Mouse (Mus musculus): Measurements from ENCODE around the gene Gm11639. TPM values are rescaled to one million over a fixed set of nuclear protein-coding genes. Genes with fewer than 3 reads are reported as not detected.

The Gm11639 gene
- polyA plus RNA-seq (2016; fragmentation: Nextera tagmentation; extraction: Ambion mirVana): not detected in 2 replicates

- H3K9me3 ChIP-seq: no peaks in the 10 kb centered on the region
- H3K4me3 ChIP-seq (replicated peaks): 0 out of 2 replicates have a peak within 1 kb of the TSS, but pooled peaks have one; percentile 12
- no peaks in the 10 kb centered on the region for H3K36me3 ChIP-seq
- H3K4me1 ChIP-seq (replicated peaks): no peaks in the 10 kb centered on the region; the same call in 1 of the 2 replicates
- H3K27me3 ChIP-seq: peaks cover 14% of the 10 kb centered on the region; the same call in 1 of the 2 replicates
- 17% methylated on average over 23 of the region's 23 CpGs for WGBS
- no peak within 1 kb of the TSS for H3K9ac ChIP-seq (replicated peaks)
- no peak for ATAC-seq (ENCODE audit: insufficient number of reproducible peaks, insufficient read depth, low FRiP score, low TSS enrichment, low read depth)
- peak within 1 kb of the TSS; percentile 40 for H3K4me2 ChIP-seq
- H3K27ac ChIP-seq: no peak within 1 kb of the TSS
Observed at GRCm38 (mm10) chr11:104685548-104685947, at the start of gene Gm11639. TSS of gene Gm11639 (plus strand) at chr11:104685707.

GRCm38 (mm10) chr11:104637010-104637409, 48.5 kb upstream of the Gm11639 start:
- ATAC-seq (ENCODE audit: insufficient number of reproducible peaks, insufficient read depth, low FRiP score, low TSS enrichment, low read depth): no peak
- H3K4me2 ChIP-seq: no peak overlapping the region
- 91% methylated on average over 14 of the region's 14 CpGs for WGBS

GRCm38 (mm10) chr11:104638006-104638405, 47.5 kb upstream of the Gm11639 start:
- H3K27me3 ChIP-seq: no peaks in the 10 kb centered on the region
- H3K27ac ChIP-seq: no peak overlapping the region
- WGBS: 63% methylated on average over 5 of the region's 5 CpGs
- no peak for ATAC-seq (ENCODE audit: insufficient number of reproducible peaks, insufficient read depth, low FRiP score, low TSS enrichment, low read depth)
- no peak overlapping the region for H3K4me3 ChIP-seq (replicated peaks)
- H3K9me3 ChIP-seq: no peaks in the 10 kb centered on the region
- H3K9ac ChIP-seq (replicated peaks): no peak overlapping the region
- no peak overlapping the region for H3K4me2 ChIP-seq
- H3K4me1 ChIP-seq (replicated peaks): peaks cover 5% of the 10 kb centered on the region; the same call in 1 of the 2 replicates
- no peaks in the 10 kb centered on the region for H3K36me3 ChIP-seq

More at GRCm38 (mm10) chr11:104637010-104637409, 48.5 kb upstream of the Gm11639 start:
- no peak overlapping the region for H3K27ac ChIP-seq
- H3K36me3 ChIP-seq: no peaks in the 10 kb centered on the region
- H3K9ac ChIP-seq (replicated peaks): no peak overlapping the region
- H3K27me3 ChIP-seq: no peaks in the 10 kb centered on the region
- peaks cover 5% of the 10 kb centered on the region; the same call in 1 of the 2 replicates for H3K4me1 ChIP-seq (replicated peaks)
- no peaks in the 10 kb centered on the region for H3K9me3 ChIP-seq
- no peak overlapping the region for H3K4me3 ChIP-seq (replicated peaks)

- Histone ChIP-seq H3K9ac (replicated peaks) (no peak overlapping the region), H3K4me2 (no peak overlapping the region), H3K4me1 (replicated peaks) (peaks cover 5% of the 10 kb centered on the region; the same call in 1 of the 2 replicates), H3K27ac (no peak overlapping the region), H3K9me3 (no peaks in the 10 kb centered on the region), H3K36me3 (no peaks in the 10 kb centered on the region), H3K4me3 (replicated peaks) (no peak overlapping the region), H3K27me3 (peaks cover 5% of the 10 kb centered on the region; the same call in 1 of the 2 replicates)
- ATAC-seq (ENCODE audit: insufficient number of reproducible peaks, insufficient read depth, low FRiP score, low TSS enrichment, low read depth): no peak
- WGBS: 67% methylated on average over 2 of the region's 2 CpGs
Observed at GRCm38 (mm10) chr11:104638906-104639305, 46.6 kb upstream of the Gm11639 start.

GRCm38 (mm10) chr11:104639634-104640033, 45.9 kb upstream of the Gm11639 start:
- Histone ChIP-seq H3K4me1 (replicated peaks) (peaks cover 5% of the 10 kb centered on the region; the same call in 1 of the 2 replicates), H3K4me2 (no peak overlapping the region), H3K36me3 (no peaks in the 10 kb centered on the region), H3K27me3 (peaks cover 5% of the 10 kb centered on the region; the same call in 1 of the 2 replicates), H3K9me3 (no peaks in the 10 kb centered on the region), H3K4me3 (replicated peaks) (no peak overlapping the region), H3K9ac (replicated peaks) (no peak overlapping the region), H3K27ac (no peak overlapping the region)
- no peak for ATAC-seq (ENCODE audit: insufficient number of reproducible peaks, insufficient read depth, low FRiP score, low TSS enrichment, low read depth)
- WGBS: 90% methylated on average over 9 of the region's 9 CpGs

GRCm38 (mm10) chr11:104640894-104641293, 44.6 kb upstream of the Gm11639 start:
- no peak overlapping the region for H3K27ac ChIP-seq
- H3K4me3 ChIP-seq (replicated peaks): no peak overlapping the region
- no peak overlapping the region for H3K4me2 ChIP-seq
- no peak overlapping the region for H3K9ac ChIP-seq (replicated peaks)
- H3K36me3 ChIP-seq: no peaks in the 10 kb centered on the region
- ATAC-seq (ENCODE audit: insufficient number of reproducible peaks, insufficient read depth, low FRiP score, low TSS enrichment, low read depth): no peak
- H3K4me1 ChIP-seq (replicated peaks): peaks cover 5% of the 10 kb centered on the region; the same call in 1 of the 2 replicates
- no peaks in the 10 kb centered on the region for H3K9me3 ChIP-seq
- WGBS: 87% methylated on average over 10 of the region's 10 CpGs
- H3K27me3 ChIP-seq: peaks cover 5% of the 10 kb centered on the region; the same call in 1 of the 2 replicates

GRCm38 (mm10) chr11:104643236-104643635, 42.3 kb upstream of the Gm11639 start:
- Histone ChIP-seq H3K4me2 (no peak overlapping the region), H3K4me3 (replicated peaks) (no peak overlapping the region), H3K9me3 (no peaks in the 10 kb centered on the region), H3K27me3 (peaks cover 5% of the 10 kb centered on the region; the same call in 1 of the 2 replicates), H3K4me1 (replicated peaks) (no peaks in the 10 kb centered on the region), H3K9ac (replicated peaks) (no peak overlapping the region), H3K27ac (no peak overlapping the region), H3K36me3 (no peaks in the 10 kb centered on the region)
- 76% methylated on average over 4 of the region's 4 CpGs for WGBS
- ATAC-seq (ENCODE audit: insufficient number of reproducible peaks, insufficient read depth, low FRiP score, low TSS enrichment, low read depth): no peak

GRCm38 (mm10) chr11:104645402-104645801, 40.1 kb upstream of the Gm11639 start:
- Histone ChIP-seq H3K27me3 (peaks cover 5% of the 10 kb centered on the region; the same call in 1 of the 2 replicates), H3K36me3 (no peaks in the 10 kb centered on the region), H3K4me3 (replicated peaks) (no peak overlapping the region), H3K9ac (replicated peaks) (no peak overlapping the region), H3K4me2 (no peak overlapping the region), H3K27ac (no peak overlapping the region), H3K4me1 (replicated peaks) (no peaks in the 10 kb centered on the region), H3K9me3 (no peaks in the 10 kb centered on the region)
- no peak for ATAC-seq (ENCODE audit: insufficient number of reproducible peaks, insufficient read depth, low FRiP score, low TSS enrichment, low read depth)
- WGBS: 91% methylated on average over 6 of the region's 6 CpGs

- Histone ChIP-seq H3K9me3 (no peaks in the 10 kb centered on the region), H3K36me3 (no peaks in the 10 kb centered on the region), H3K4me2 (no peak overlapping the region), H3K27me3 (peaks cover 5% of the 10 kb centered on the region; the same call in 1 of the 2 replicates), H3K27ac (no peak overlapping the region), H3K4me3 (replicated peaks) (no peak overlapping the region), H3K4me1 (replicated peaks) (no peaks in the 10 kb centered on the region), H3K9ac (replicated peaks) (no peak overlapping the region)
- ATAC-seq (ENCODE audit: insufficient number of reproducible peaks, insufficient read depth, low FRiP score, low TSS enrichment, low read depth): no peak
- 63% methylated on average over 4 of the region's 4 CpGs for WGBS
Observed at GRCm38 (mm10) chr11:104646173-104646572, 39.3 kb upstream of the Gm11639 start.

GRCm38 (mm10) chr11:104646611-104647010, 38.9 kb upstream of the Gm11639 start:
- Histone ChIP-seq H3K27ac (no peak overlapping the region), H3K9me3 (no peaks in the 10 kb centered on the region), H3K4me1 (replicated peaks) (no peaks in the 10 kb centered on the region), H3K27me3 (peaks cover 5% of the 10 kb centered on the region; the same call in 1 of the 2 replicates), H3K4me3 (replicated peaks) (no peak overlapping the region), H3K36me3 (no peaks in the 10 kb centered on the region), H3K4me2 (no peak overlapping the region), H3K9ac (replicated peaks) (no peak overlapping the region)
- no peak for ATAC-seq (ENCODE audit: insufficient number of reproducible peaks, insufficient read depth, low FRiP score, low TSS enrichment, low read depth)
- WGBS: 73% methylated on average over 5 of the region's 5 CpGs

GRCm38 (mm10) chr11:104647188-104647867, 38.2 kb upstream of the Gm11639 start:
- no peaks in the 10 kb centered on the region for H3K9me3 ChIP-seq
- WGBS: 83% methylated on average over 8 of the region's 8 CpGs
- H3K4me3 ChIP-seq (replicated peaks): no peak overlapping the region
- H3K4me2 ChIP-seq: no peak overlapping the region
- no peak overlapping the region for H3K27ac ChIP-seq
- H3K4me1 ChIP-seq (replicated peaks): no peaks in the 10 kb centered on the region
- peaks cover 5% of the 10 kb centered on the region; the same call in 1 of the 2 replicates for H3K27me3 ChIP-seq
- no peak overlapping the region for H3K9ac ChIP-seq (replicated peaks)
- H3K36me3 ChIP-seq: no peaks in the 10 kb centered on the region
- no peak for ATAC-seq (ENCODE audit: insufficient number of reproducible peaks, insufficient read depth, low FRiP score, low TSS enrichment, low read depth)
